Mouse (Mus musculus): ENCODE measurements around the gene Gm5089.
"Not testable (repeated sequence)": the region's sequence is repeated elsewhere in the genome, so short reads cannot be mapped to it uniquely, and the experiment has no call there.

Gene Gm5089

DNA sequence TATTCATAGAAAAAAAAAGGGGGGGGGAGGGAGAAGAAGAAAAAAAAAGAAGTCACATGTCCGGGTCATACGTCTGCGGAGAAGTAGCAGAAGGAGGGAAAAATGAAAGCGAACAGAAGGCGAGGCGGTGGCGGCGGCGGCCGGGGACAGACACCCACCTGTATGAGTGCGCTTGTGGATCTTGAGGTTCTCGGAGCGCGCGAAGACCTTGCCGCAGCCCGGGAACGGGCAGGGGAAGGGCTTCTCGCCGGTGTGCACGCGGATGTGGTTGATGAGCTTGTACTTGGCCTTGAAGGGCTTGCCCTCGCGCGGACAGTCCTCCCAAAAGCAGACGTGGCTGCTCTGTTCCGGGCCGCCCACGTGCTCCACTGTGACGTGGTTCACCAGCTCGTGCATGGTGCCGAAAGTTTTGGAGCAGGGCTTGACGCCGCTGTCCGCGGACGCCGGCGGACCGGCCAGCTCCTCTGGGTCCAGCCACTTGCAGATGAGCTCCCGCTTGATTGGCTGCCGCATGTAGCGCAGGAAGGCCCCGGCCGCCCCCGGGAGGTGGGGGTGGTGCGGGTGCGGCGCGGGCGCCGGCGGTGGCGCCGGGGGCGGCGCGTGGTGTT, 12.9 kb upstream of the Gm5089 start:
- peak; percentile 40 for DNase-seq (ENCODE audit: low spot score)

DNA sequence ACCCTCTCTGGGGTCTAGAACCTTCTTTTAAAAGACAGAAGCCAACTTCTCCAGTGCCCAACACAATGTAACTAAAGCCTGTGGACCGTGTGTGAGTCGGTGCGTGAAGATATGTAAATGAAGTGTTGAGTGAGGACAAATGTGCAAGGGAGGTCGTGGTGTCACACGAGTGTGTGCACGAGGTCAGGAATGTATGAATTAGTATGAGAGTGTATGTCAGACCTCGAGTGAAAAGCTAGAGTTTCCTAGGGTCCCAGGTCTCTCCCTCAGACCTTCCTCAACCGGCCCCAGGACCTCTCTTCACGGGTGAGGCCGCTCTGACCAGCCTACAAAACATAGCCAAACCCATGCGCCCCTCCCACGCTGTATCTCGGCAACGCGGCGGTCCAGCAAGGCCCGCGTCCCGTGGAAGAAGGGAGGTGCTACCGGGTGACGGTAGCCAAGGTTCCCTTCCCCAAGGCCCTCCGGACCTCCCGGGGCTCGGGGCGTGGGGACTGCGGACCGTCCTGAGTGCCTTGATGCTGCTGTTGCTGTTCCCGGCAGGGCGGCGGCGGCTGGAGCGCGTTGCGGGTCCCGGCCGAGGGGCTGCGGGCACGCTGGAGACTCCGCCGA, 12.3 kb upstream of the Gm5089 start:
- no peak for DNase-seq (ENCODE audit: low spot score)

DNA sequence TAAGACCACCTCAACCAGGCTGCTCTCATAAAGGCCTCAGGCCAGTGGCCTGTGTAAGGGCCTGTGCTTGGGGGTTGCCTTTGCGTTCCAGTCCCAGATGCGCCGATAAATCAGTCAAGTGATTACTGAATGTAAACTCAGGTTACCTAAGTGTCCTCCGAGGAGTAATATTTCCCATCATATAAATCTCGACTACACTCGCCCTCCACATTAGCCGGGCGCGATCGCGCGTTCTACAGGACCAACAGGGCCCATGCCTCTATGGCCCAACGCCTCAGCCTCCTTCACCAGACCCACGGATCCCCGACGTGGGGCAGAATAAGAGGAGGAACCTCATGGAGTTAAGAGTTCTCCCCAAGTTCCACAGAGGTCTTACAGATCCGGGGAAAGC, 11.8 kb upstream of the Gm5089 start:
- DNase-seq (ENCODE audit: low spot score) = no peak

DNA sequence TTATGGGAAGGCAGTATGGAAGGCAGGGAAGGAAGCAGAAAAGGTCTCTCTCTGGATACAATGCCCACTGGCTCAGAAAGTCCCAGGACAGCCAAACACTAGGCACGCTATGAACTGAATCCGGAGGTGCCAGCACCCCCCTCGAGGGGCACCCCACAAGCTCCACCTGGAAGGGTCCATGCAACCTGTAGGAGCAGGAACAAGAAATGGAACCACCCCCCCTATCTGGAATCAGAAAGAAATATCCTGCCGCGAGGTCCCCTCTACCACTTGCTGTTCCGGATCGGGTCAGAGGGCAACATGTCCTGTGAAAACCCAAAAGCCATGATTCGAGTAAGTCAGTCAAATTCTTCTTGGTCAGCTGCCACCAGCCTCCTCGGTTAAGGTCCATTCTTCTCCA, 11.1 kb upstream of the Gm5089 start:
- DNase-seq (ENCODE audit: low spot score) = no peak

DNA sequence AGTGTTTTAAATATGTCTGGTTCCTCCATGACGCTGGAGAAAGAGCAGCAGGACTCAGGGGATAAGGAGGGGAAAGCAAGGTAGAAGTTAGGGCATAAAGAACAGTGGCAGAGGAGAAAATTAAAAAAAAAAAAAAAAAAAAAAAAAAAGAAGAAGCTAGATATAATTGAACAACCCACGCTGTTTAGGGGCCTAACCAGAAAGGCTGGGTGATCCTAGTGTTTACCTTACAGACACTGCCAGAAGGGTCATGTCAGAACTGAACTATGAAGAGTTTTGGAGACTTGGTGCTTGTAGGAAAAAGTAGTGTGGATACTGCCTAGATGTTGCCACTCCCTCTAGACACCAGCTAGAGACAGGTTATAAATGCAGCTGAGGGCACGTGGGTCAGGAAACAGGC, 10.6 kb upstream of the Gm5089 start:
- no peak for DNase-seq (ENCODE audit: low spot score)

DNA sequence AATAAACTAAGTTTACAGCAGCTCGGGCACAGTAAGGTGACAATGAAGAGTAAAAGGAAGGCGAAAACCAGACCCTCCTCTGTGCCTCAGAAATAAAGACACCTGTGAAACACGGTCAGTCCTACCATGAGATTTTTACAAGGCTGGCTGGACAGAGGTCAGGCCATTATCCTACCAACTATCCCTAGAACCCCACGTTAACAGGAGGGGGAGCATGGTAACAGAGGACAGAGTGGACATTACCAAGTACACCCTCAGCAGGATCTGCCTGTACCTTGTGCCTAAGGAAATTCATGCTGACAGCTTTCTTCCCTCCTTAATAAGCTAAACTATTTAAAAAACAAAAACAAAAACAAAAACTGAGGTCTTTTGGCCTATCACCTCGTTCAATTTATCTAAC, 9.3 kb upstream of the Gm5089 start:
- DNase-seq (ENCODE audit: low spot score) = no peak

GRCm38 (mm10) chr14:122459776-122460175, 8.9 kb upstream of the Gm5089 start:
- no peak for DNase-seq (ENCODE audit: low spot score)

DNA sequence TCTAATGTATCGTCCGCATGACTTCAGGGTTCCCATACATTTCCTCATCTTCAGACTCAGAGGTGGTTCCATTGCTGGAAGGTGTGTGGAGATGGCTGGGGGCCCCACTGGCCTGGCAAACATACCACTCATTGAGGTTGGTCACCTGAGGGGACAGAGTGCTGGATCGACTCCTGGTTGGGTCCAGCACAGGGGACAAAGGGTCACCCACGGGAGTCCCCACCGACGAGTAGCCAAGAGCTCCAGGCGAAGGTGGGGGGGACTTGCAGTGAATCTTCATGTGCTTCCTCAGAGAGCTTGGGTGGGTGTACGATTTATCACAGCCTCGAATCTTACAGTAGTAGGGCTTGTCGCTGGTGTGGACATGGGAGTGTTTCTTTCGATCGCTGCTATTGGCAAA, 8.4 kb upstream of the Gm5089 start:
- not testable (repeated sequence) for DNase-seq (ENCODE audit: low spot score)

GRCm38 (mm10) chr14:122455562-122455958, 4.6 kb upstream of the Gm5089 start:
- DNase-seq (ENCODE audit: low spot score) = no peak

DNA sequence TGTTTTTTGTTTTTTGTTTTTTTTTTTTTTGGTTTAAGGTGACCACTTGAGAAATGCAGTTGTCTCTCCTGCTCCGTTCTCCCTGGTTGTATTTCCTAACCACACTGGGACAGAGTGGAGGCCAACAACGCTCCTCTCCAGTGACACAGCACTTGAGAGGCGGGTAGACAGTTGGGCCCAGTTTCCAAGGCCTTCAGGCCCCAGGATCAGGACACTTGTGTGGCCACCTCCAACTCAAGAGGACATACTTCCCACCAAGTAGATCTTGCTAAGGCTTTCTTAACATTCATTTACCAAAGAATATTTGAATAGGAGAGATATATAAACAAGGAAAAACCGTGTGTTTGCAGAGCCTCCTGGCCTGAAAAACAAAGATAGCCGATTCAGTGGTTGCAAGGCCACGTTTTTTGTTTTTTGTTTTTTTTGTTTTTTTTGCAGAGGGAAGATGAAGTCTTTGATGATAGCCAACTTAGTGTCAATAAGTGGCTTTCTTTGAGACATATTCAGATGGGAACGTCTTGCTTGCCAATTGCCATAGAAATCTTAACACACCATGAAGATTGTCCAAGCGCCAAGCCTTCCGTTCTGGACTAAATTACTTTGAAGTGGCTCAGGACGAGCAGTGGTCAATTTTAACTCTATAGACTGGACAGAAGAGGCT, 4.1 kb upstream of the Gm5089 start:
- no peak for DNase-seq (ENCODE audit: low spot score)

GRCm38 (mm10) chr14:122453996-122454738, 3.3 kb upstream of the Gm5089 start:
- no peak for DNase-seq (ENCODE audit: low spot score)

DNA sequence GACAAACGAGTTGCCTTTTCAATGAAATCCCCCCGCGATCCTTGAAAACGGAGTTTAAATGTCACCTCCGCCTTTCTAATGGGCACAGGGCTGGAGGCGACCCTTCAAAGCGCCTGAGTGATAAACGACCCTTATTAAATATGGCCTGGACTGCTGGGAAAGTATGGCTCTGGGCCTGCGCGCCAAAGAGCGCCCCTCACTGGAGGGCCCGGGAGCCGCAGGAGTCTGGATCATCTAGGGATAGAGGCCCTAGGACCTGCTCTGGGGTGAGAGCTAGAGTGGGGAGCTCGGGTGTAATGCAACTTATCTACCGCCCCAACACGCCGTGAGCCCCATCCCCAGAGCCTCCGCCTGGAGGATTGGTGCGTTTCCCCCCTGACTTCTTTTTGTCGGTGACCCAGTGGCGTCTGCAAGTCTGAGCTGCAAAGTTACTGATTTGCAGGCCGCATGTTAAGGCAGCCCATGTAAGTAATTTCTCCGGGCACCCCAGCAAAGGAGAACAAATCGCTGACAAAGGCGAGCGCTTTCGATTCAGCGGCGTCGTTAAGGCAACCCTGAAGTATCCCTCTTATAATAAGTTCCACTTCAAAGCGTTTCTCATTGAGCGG, 2.6 kb upstream of the Gm5089 start:
- DNase-seq (ENCODE audit: low spot score) = no peak

GRCm38 (mm10) chr14:122452701-122453387, 1.9 kb upstream of the Gm5089 start:
- no peak for DNase-seq (ENCODE audit: low spot score)

GRCm38 (mm10) chr14:122451551-122452145, 733 bp upstream of the Gm5089 start:
- DNase-seq (ENCODE audit: low spot score) = no peak

DNA sequence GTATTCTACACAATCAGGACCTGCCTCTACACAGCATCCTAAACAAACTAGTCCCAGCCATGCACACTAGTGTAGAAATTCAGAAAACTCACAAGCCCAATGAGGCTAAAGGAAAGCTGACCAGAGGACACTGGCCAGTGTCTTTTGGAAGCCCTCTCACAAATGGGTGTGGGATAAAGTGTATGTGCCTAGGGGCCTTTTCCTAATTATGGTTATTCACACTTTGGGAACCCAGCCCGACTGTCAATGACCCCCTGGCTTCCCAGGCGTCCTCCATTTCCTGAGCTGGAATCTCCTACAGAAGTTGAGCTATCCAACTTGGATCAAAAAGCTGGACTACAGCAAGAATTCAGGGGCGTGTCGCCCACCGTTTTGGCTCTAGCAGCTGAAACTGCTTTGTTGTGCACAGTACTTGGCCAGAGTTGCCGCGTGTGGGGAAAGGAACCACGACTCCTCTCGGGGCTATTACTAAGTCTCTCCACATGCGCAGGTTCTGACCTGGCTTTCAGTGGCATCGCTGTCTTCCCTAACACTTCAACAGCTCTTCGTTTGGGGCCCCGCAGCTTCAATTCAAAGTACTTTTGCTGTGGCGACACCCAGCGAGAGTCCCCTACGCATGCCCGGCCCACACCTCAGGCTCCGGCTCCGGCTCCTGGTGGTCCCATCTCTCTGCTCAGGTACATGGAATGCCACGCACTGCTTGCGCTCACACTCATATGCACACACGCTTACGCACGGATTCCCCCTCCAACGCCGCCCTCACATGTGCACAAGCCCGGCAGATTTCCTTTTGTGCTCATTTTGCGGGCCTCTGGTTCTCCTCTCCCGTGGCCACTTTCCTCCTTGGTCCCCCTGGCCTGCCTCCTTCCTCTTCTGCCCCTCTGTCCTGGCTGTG, 1.1 kb downstream of the Gm5089 start:
- DNase-seq (ENCODE audit: low spot score) = no peak

- DNase-seq (ENCODE audit: low spot score) = no peak
Observed at GRCm38 (mm10) chr14:122436850-122437249, 14.1 kb downstream of the Gm5089 start.

GRCm38 (mm10) chr14:122434039-122434438, 16.9 kb downstream of the Gm5089 start:
- DNase-seq (ENCODE audit: low spot score) = no peak

- DNase-seq (ENCODE audit: low spot score) = no peak
Observed at GRCm38 (mm10) chr14:122432558-122432957, 18.4 kb downstream of the Gm5089 start.

- no peak for DNase-seq (ENCODE audit: low spot score)
Observed at GRCm38 (mm10) chr14:122427654-122428053, 23.3 kb downstream of the Gm5089 start.

DNA sequence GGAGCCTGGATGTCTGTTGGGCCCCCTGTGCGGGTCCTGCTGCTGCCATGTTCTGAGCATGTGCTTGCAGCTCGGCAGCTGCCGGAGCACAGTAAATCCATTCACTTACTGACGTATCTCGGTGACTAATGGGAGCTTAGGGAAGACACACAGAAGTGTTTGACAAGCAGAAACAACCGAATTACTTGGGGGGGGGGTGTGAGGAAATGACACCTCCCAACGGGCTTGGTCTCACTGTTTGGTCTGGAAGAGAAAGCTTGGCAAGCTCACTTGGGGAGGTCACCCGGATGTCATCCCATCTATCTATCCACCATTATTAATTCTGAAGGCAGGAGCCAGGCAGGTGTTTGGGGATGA, 23.7 kb downstream of the Gm5089 start:
- no peak for DNase-seq (ENCODE audit: low spot score)

Measured in T-cell, adult 2 months (primary cell).